Mouse (Mus musculus) gastrocnemius, postnatal 4 days (tissue): ENCODE measurements at regions not wholly inside any gene's neighbourhood (a gene's known extent, or its start where the extent isn't known, plus 50 kb on each side); places are given as distances from the start of the nearest gene placed in this dataset.

Source experiments
- DNase-seq, 2 experiments: peaks; one replicate each; pipeline ENCODE4 v3.0.0; 2021 to 2022; ENCODE audit warnings: low spot score in 2 of 2, mixed read lengths in 2 of 2

- DNase-seq: no peak
Observed at GRCm38 (mm10) chr11:20923115-20923514, 92.3 kb upstream of the Lgalsl start.

GRCm38 (mm10) chr11:20929426-20929825 lies 98.6 kb upstream of the Lgalsl start:
- DNase-seq: no peak

GRCm38 (mm10) chr11:20930045-20930444 lies 99.2 kb upstream of the Lgalsl start:
- no peak for DNase-seq

GRCm38 (mm10) chr11:20930573-20930972 lies 99.7 kb upstream of the Lgalsl start:
- DNase-seq: no peak

GRCm38 (mm10) chr11:20934191-20935062 lies 103.6 kb upstream of the Lgalsl start:
- peak in 1 of 2 experiments; percentile 5 for DNase-seq

GRCm38 (mm10) chr11:20935063-20935370 lies 104.2 kb upstream of the Lgalsl start:
- DNase-seq: no peak

- no peak for DNase-seq
Observed at GRCm38 (mm10) chr11:20935910-20936309, 105.1 kb upstream of the Lgalsl start.

- DNase-seq: no peak
Observed at GRCm38 (mm10) chr11:20936996-20937395, 106.1 kb upstream of the Lgalsl start.

- DNase-seq: no peak
Observed at GRCm38 (mm10) chr11:20937942-20938341, 107.1 kb upstream of the Lgalsl start.

GRCm38 (mm10) chr11:20939644-20940043 lies 108.8 kb upstream of the Lgalsl start:
- DNase-seq: no peak

GRCm38 (mm10) chr11:20941546-20941945 lies 110.7 kb upstream of the Lgalsl start:
- DNase-seq: peak; percentile 30 to 45

GRCm38 (mm10) chr11:20955561-20955960 lies 124.7 kb upstream of the Lgalsl start:
- DNase-seq: no peak

- no peak for DNase-seq
Observed at GRCm38 (mm10) chr11:20957766-20958165, 126.9 kb upstream of the Lgalsl start.

GRCm38 (mm10) chr11:20958233-20958632 lies 127.4 kb upstream of the Lgalsl start:
- no peak for DNase-seq

- DNase-seq: no peak
Observed at GRCm38 (mm10) chr11:20960066-20960465, 129.2 kb upstream of the Lgalsl start.

GRCm38 (mm10) chr11:20960750-20961149 lies 129.9 kb upstream of the Lgalsl start:
- no peak for DNase-seq

- no peak for DNase-seq
Observed at GRCm38 (mm10) chr11:20961626-20962025, 129.5 kb upstream of the Peli1 start.

- no peak for DNase-seq
Observed at GRCm38 (mm10) chr11:20965575-20966239, 125.4 kb upstream of the Peli1 start.

- no peak for DNase-seq
Observed at GRCm38 (mm10) chr11:20967321-20967984, 123.6 kb upstream of the Peli1 start.

GRCm38 (mm10) chr11:20968341-20968740 lies 122.8 kb upstream of the Peli1 start:
- no peak for DNase-seq

- no peak for DNase-seq
Observed at GRCm38 (mm10) chr11:20973141-20973540, 118.0 kb upstream of the Peli1 start.

- no peak for DNase-seq
Observed at GRCm38 (mm10) chr11:20981588-20981987, 109.5 kb upstream of the Peli1 start.
